Mouse (Mus musculus) hematopoietic stem cell, adult 5-6 weeks (primary cell): ENCODE measurements at regions not wholly inside any gene's neighbourhood (a gene's known extent, or its start where the extent isn't known, plus 50 kb on each side); places are given as distances from the start of the nearest gene placed in this dataset.
"Not testable (repeated sequence)": the region's sequence is repeated elsewhere in the genome, so short reads cannot be mapped to it uniquely, and the experiment has no call there.

Experiments used
- ATAC-seq, 2 experiments: fragments of 125-278 bp in 1 of 2; replicated peaks in 1 of 2; 2 replicates each; pipeline ENCODE4 v1.8.0; 2016 to 2017; ENCODE audit warnings: inconsistent platforms in 2 of 2, mild to moderate bottlenecking in 2 of 2, moderate number of reproducible peaks in 2 of 2, low read depth in 1 of 2, moderate TSS enrichment in 1 of 2; ENCODE audit not compliant: low FRiP score in 2 of 2, poor library complexity in 2 of 2, severe bottlenecking in 2 of 2, insufficient read depth in 1 of 2, low TSS enrichment in 1 of 2

DNA sequence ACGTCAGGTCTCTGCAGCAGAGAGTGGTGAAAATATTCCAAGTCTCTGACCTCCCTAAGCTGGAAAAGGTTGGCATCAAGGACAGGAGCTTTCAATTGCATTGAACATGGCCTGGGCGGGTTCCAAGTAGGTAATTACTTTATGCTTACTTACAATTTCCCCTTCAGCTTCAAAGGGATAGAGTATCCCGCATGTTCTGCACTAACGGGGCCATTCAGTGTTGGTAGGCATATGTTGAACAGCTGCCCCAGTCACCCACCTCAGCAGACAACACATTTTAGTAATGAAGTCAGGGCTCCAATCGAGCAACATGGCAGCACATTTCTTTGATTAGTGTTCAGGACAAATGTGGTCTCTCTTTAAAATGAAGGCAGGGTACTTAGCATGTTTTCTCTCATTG, 366.2 kb downstream of the Sec16b start:
- ATAC-seq: no peak

DNA sequence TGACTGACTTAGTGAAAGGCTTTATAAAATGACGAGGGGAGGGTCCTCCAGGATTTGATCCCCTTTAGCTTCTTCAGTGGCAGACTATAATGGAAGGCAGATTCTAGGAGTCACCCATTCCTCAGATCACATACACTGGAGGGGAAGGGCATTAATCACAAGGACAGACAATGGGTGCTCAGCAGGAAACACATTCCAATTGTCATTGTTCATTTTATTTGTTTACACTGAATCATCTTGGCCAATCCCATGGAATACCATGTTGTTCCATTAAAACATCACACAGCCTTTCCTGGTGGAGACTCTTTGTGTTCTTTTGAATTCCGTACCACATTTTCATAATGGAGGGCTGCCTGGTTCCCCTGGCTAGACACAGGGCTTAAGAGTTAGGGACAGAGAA, 368.5 kb downstream of the Sec16b start:
- ATAC-seq: no peak

DNA sequence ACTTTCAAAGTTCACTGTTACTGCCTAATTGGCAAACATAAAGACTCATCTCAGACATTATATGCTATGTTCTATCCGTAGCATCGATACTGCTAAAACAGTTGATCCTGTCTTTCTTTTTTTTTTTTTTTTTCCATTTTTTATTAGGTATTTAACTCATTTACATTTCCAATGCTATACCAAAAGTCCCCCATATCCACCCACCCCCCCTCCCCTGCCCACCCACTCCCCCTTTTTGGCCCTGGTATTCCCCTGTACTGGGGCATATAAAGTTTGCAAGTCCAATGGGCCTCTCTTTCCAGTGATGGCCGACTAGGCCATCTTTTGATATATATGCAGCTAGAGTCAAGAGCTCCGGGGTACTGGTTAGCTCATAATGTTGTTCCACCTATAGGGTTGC, 370.6 kb downstream of the Sec16b start:
- ATAC-seq: not testable (repeated sequence)

DNA sequence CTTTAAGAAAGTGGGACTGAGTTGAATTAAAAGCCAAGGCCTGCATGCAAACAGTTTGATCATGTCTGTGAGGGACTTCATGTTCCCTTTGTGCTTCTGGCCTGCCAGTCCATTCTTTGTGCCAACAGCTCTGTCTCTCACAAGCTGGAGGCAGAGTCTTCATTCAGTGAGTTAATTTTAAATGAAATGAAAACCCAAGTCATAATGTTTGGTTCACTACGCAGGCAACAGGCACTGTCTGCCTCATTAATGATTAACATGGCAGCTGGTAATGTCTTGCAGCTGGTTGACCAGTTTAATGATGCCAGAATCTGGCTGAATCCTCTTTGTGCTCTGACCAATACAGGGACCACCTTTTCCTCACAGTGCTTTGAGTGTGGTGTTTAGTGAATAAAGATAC, 380.6 kb downstream of the Sec16b start:
- ATAC-seq: no peak

DNA sequence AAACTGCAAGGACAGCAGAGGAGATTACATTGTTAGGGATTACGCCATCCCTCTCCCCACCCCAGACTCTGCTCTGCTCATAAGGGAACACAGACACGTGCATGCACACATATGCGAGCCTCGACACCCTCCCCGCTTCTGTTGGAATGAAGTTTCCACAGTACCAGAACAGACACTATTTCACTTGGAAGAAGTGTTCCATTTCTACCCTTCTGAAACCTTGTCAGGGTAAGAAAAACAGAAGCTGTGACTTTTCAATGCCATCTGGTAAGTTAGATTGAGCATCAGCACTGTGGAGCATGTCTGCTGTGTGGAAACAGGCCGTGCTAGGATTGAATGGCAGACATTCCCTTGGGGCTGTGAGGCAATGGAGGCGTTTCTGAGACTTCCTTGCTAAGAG, 382.0 kb downstream of the Sec16b start:
- ATAC-seq: no peak

DNA sequence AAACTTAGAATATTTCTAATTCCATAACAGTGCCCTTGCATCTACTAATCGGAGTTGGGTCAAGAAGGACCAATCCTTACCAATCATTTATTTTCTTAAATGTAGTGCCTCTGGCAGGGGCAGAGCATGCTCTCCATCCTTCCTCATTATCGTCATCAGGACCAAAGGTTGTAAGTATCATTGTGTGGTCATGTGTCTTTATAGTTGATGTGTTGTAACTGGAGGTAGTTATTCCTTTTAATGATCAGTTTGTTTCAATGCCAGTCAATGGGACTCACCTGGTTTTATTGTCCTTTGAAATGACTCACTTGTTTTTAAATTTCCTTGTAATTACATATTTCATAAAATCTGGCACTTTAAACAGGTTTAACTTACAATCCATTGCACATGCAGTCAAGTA, 399.6 kb downstream of the Sec16b start:
- ATAC-seq: no peak

DNA sequence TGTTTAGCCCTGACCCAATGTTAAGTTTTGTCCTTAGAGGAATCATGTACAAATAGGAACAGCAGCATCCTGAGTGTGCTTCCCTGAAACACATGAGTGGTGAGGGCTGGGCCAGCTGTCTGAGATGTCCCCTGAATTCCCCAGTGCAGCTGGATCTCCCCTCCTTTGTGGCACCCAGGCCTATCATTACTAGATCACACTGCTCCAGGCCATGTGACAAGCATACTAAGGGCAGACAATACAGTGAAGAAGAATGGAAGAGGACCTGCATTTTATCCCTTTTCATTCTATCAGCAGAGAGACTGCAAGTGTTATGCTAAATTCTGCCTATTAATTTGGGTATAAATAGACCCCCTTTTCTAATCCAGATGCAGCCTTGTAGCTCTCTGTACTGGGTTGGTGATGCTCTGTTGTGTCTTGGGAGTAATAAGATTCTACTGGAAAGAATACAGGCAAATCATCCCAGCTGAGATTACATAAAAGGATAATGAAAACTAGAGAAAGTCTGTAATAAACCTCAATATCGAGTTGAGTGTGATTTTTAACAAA, 418.3 kb downstream of the Brinp2 start:
- ATAC-seq: no peak

DNA sequence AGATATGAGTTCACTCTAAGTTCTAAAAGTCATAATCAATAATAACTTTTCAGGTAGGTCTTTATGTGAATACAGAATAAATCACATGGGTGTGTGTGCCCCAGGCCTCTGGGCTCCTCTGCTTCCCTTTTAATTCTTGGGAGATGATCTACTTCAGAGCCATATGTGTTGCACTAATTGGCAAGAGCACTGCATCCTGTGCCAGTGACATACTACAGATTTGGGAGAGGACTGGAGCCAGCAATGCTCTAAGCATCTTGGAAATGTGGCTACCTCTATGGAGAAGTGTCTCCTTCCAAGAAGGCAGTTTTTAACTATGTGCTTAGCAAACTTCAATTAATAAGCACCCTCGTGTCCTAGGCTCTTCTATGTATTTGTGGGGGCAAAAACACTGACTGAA, 416.6 kb downstream of the Brinp2 start:
- no peak for ATAC-seq

DNA sequence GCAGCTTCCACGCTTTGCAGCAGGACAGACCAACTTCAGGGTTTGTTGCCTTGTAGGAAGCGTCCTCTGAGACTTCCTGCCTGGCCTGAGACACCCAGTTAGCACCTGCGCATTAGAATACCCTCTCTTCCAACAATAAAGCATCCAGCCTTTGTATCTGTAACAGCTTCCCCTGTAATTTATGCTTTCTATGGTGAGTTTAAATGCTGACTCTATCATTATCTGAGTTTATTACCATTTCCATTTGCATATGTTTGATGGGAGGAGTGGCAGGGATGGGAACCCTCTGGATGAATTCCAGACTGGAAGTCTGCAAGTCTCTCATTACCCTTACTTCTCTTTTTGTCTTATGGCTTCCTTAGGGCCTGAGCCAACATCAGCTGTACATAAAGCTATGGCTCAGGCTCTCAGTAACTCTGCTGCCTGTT, 415.8 kb downstream of the Brinp2 start:
- no peak for ATAC-seq

DNA sequence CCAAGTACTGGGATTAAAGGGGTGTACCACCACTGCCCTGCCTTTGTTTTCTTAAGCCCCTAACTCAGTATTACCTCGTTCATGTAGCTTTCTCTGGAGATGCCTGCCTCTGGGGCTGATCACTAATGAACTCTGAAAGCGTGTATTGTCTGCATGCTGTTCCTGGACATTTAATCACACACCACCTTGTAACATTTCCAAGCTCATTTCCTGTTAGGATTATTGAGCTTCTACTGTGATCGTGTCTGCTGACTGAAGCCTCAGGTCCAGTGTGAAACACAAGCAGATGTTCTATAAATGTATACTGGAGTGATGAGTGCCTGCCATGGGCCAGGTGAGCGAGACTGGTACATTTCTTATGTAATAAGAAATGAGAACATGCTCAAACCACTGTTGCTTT, 398.6 kb downstream of the Brinp2 start:
- ATAC-seq: no peak

DNA sequence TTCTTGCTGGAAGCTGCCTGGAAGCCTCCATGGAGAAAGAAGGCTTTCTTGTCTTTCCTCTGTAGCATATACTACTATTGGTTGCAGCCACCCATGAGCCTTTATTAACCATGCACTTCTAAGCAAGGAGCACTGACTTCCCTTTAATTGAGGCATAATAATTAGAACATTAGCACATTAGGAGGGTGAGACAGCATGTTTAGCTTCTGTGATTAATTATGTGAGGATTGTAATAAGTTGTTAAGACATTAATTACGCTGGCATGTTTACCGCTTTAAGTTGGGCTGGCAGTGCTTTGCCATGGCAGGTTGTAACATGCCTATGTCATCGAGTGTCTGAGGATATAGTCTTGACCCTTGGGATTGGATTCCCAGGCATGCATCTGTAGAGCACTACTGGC, 391.7 kb downstream of the Brinp2 start:
- ATAC-seq: no peak

DNA sequence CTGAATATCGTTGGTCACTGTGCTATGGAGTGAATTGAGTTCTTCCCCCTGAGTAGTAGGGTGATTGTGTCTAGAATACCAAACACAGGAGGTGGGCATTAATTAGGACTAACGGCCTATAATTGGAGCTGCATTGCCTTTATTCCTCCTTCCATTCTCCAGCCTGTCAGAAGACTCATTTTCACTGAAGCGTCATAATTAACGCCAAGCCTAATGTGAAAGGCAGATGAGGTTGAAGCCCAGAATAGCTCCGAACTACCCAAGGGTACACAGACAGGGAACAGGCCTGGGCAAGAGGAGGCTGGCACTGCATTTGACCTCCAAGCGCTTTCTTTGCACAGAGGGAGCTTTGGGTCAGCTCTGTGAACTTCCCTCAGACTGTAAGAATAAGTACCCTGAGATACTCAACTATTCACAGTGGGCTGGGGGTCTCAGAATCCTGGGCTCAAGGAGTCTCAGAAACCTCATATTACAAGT, 386.5 kb downstream of the Brinp2 start:
- no peak for ATAC-seq

DNA sequence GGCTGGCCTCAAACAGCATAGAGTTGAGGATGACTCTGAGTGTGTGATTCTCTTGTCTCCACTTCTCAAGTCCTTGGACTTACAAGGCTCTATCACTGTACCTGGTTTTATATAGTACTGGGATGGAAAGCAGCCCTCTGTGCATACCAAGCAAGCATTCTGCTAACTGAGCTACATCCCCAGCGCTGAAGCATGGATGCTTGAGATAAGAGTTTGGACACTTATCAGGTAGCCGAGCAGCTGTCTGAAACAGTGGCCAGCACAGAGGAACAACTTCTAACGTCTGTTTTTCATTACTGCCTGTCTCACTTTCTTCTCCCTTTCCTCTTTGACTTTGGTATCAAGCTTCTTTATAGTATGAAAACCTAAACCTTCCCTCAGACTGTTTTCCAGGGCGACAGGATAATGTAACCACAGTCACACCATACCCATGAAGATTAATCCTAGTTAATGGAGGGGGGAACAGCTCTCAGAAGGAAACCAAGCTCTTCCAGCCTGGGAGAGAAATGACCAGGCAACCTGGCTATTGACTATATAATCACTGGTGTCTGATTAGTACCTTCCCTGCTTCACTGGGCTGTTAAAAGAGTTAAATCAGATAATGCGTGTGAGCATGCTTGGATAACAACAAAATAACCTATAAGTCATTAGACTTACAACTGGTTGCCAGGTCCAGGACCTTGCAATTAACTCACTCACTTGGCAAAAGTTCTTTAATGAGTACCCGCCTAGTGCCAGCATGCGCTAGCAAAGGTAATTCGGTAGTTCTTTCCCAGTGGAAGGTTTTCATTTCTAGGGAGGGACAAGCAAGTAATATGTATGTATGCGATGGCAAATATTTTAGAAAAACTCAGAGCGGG, 382.5 kb downstream of the Brinp2 start:
- no peak for ATAC-seq

DNA sequence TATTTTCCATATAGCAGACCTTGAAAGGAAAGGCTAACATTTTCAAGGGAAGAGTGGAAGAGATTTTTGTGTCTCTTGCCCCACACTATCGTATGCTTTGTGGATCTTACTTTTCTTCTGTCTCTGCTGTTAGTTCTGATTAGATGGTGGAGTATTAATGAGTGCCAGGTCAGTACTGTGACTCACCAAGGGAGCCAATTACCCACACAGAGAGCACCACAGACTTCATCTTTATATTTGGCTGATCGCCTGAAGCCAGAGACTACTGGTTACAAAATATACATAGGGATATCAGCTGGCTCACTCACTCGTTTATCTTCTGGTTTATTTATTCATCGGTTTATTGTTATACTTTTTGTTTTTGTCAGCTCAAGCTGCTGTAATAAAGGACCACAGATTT, 381.5 kb downstream of the Brinp2 start:
- no peak for ATAC-seq

DNA sequence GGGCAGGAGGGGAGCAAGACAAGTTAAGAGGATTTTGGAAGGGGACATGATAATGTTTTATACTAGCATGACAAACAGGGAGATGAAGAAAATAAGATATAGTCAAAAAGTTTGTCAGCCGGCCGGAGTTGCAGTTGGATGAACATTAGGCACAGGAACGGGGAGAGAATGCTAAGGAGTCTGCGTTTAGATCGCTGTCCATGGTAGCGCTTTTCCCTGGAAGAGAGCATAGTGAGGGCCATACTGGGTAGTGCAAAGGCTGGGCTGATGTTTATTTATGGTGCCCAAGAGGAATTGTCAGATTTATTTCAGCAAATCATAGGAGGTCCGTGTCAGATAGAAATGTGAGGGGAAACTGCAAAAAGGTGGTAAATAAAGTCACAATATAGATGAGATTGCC, 337.0 kb downstream of the Brinp2 start:
- no peak for ATAC-seq

DNA sequence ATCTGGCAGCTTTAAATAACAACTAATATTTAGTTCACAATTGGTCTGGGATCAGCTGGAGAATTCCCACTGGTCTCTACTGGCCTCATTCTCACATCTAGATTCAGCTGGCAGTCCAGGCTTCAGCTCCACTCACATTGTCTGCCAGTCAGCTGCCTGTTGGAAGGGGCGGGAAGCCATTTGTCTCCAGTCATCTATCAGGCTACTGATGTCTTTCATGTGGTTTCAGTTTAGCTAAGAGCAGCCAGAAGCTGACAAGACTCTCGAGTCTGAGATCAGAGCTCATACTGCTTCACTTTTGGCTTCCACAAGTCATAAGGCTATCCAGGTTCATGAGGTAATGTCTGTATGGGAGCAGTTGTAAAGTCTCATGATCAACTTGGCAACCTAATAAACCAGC, 316.4 kb downstream of the Brinp2 start:
- no peak for ATAC-seq

DNA sequence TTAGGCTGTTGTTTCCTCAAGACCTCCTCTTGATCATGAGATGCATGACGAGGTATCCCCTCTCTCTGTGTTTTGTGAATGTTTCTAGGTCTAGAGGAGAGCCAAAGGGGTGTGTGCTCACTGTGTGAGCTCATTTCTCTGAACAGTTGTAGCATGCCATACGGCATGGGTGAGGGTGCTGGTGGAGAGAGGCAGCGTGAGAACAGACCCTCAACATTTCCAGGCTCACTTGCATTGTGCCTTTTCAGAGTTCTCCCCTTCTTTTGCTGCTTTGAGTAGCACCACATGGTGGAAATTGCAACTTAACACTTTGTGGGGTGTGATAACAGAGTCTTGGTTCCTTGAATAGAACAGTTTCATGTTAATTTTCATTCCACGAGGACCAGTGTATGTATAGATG, 315.8 kb downstream of the Brinp2 start:
- ATAC-seq: no peak

DNA sequence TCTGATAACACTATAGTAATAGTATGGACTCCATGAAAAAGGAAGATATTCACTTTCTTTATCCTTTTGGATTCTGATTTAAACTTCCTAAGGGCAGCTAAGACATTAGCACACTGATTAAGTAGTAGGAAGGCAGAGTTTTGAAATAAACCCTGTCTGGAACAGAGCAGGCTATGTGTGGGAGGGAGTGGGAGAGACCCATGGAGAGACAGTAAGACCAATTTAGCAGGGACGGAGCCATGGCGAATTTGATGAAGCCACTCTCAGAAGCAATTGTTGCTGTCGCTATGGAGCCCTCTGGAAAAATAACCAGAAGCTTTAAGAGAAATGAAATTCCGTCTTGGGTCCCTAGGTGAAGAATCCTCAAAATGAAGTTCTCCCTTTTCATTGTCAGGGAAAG, 303.5 kb downstream of the Brinp2 start:
- ATAC-seq: no peak

DNA sequence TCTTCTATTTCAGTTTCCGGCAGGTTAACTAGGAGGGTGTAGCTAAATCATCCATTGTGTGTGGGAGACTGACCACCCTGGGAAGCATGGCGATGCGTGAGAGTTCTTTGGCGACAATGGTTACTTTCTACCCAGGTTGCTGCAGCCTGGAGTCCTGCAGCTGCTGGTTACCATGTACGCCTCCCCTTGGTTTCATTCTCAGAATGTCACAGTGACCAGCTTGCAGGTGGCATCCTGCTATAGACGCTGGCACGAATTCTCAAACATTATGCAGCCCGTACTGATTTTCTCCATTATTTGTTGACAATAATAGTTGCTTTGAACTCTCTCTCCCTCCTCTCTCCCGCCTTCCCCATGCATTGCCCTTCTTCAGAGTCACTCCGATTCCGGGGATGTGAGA, 301.2 kb downstream of the Brinp2 start:
- no peak for ATAC-seq
